Mouse (Mus musculus): ENCODE measurements around the gene Uggt1. TPM values are rescaled to one million over a fixed set of nuclear protein-coding genes. Genes with fewer than 3 reads are reported as not detected.

Uggt1 gene
- total RNA-seq, 2 experiments from 2014 or later, result 37.1 to 39.0 TPM

DNA sequence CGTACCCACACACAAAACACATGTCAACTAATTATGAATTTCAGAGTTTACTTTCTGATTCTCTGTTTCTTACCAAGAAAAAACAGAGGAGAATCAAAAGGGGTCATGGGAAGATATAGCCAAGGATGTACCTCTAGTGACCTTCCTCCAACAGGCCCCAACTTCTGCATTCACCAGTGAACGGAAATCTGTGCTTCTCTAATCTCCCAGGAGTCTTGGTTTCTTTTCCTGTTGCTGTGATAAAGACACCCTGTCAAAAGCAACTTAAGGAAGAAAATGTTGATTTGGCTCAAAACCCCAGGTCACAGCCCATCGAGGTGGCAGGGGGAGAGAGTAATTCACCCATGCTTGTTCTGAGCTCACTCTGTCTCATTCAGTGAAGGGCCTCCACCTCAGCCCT lies 110.9 kb downstream of the Uggt1 start:
- H3K4me3 ChIP-seq, result no peak overlapping the region
- DNase-seq (ENCODE audit: low spot score in 2 of 2), result no peak
- no peak for TF ChIP-seq CTCF (conservative IDR thresholded peaks at IDR 0.05)
- H3K27ac ChIP-seq, result 0 out of 2 replicates have a peak overlapping the region, but pooled peaks have one; percentile 10

DNA sequence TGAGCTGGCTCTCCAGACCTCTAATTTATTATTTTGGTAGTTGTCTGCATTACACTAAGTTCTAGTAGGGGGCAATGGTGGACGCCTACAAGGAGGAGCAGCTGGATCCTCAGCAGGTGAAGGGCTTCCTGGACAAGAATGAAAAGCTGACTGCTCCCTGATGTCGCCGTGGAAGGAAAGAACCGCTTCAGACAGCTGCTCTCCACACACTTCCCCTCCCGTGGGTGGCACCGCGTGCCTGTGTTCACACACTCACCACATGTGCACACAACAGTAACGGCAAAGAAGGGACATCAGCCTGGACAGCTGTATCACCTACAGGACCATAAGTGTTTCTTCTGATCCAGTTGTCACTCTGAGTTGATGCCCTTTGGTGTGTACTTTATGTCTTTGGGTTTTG lies 111.5 kb downstream of the Uggt1 start:
- no peak for DNase-seq (ENCODE audit: low spot score in 2 of 2)
- Histone ChIP-seq H3K4me3 (no peak overlapping the region), H3K27ac (no peak overlapping the region)
- no peak for TF ChIP-seq CTCF (conservative IDR thresholded peaks at IDR 0.05)

DNA sequence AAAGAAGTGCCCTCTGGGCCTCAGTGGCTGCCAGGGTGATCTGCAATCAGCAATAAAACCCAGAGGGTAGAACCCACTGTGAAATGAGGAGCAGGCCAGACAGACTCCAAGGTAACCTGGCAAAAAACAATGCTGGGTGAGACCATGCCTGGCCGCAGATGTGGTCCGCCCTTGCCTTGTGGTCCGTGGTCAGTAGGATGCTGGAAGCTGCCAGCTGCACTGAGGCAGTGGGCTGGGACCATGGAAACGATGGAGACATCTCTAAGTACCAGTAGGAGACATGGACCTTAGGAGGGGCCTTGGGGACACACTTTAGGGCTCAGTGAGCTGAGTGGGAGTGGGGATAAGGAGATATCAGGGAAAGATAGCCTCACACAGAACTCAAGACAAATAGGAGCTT lies 112.3 kb downstream of the Uggt1 start:
- no peak for DNase-seq (ENCODE audit: low spot score in 2 of 2)
- TF ChIP-seq CTCF (conservative IDR thresholded peaks at IDR 0.05), result no peak
- Histone ChIP-seq H3K27ac (no peak overlapping the region), H3K4me3 (no peak overlapping the region)

DNA sequence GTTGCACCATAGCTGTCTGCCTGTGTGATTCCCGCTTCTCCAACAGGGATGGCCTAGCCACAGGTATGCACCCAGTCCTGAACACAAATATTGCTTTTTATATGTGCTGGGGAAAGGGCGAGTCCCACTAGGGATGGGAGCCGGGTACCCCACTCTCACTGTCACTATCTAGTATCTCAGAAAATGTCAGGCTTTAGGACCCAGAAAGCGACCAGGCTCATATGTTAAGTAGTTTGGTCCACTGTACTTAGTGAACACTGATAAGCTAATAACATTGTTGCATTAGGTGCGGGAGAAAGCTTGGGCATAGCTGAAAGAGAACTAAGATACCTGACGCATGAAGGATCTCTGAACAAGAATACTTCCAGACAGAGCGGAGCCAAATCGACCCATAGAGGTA lies 112.8 kb downstream of the Uggt1 start:
- no peak for DNase-seq (ENCODE audit: low spot score in 2 of 2)
- TF ChIP-seq CTCF (conservative IDR thresholded peaks at IDR 0.05), result no peak
- Histone ChIP-seq H3K4me3 (no peak overlapping the region), H3K27ac (no peak overlapping the region)

DNA sequence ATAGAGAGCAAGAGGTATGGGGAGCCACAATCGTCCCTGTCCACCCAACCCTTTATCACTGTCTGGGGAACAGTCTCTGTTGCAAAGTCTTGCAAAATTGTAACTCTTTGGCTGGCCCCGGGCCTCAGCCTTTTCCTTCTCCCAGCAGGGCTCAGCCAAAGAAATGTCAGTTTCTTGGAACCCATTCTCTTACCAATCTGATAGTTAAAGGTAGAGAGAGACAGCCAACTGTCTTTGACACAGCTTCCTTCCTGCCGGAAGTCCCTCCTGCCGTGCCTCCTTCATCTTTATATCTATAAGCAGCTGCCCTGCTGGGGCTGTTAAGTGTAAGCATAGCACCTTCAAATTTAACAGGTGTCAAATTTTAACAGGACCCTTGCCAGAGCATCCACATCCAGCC lies 113.4 kb downstream of the Uggt1 start:
- DNase-seq (ENCODE audit: low spot score in 2 of 2), result no peak
- no peak overlapping the region for H3K27ac ChIP-seq
- H3K4me3 ChIP-seq, result no peak overlapping the region
- TF ChIP-seq CTCF (conservative IDR thresholded peaks at IDR 0.05), result no peak

DNA sequence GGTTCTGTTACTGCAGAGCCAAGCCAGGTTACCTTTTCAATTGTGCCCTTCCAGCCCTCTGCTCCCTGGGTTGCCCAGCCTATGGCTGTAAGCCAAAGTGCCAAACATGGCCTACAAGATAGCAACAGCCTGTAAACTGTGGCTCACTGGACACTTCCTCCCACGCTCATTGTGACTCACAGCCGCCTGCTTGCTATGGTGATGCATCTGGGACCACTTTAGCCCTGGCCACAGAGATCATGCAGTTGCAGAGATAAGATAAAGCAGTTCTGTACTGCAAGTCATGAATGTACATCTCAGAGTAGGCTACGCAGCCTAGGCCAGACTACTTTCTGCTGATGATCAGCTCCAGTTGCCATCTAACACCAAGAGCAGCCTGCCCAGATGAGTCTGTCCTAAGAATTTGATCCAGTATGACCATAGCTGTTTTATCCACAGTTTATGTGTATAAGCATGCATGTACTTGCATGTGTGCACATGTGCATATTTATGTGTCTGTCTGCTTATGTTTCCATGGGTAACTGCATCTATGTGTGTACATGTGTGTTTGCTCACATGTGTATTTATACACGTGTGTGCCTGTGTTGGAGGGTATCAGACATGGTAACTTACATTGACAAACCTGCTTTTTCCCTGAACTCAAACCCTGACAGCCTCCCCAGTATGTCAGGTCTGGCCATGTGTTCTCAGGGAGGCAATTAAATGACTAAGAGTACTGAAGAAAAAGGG lies 114.0 kb downstream of the Uggt1 start:
- no peak overlapping the region for H3K4me3 ChIP-seq
- TF ChIP-seq CTCF (conservative IDR thresholded peaks at IDR 0.05), result no peak
- DNase-seq (ENCODE audit: low spot score in 2 of 2), result no peak
- H3K27ac ChIP-seq, result no peak overlapping the region

DNA sequence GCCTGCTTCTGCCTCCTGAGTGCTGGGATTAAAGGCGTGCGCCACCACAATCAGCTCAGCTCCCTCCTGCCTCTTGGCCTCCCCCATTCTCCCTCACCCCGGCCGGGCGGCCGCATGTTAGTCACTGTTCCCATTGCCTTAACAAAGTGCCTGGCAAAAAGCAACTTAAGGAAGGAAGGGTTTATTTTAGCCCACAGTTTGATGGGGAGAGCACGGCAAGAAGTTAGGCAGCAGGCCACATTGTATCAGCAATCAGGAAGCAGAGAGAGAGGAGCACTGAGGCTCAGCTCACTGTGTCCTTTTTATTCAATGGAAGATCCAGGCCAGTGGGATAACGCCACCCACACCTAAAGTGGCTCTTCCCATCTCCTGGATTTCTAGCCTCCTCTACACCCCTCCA lies 114.6 kb downstream of the Uggt1 start:
- no peak for DNase-seq (ENCODE audit: low spot score in 2 of 2)
- no peak for TF ChIP-seq CTCF (conservative IDR thresholded peaks at IDR 0.05)

DNA sequence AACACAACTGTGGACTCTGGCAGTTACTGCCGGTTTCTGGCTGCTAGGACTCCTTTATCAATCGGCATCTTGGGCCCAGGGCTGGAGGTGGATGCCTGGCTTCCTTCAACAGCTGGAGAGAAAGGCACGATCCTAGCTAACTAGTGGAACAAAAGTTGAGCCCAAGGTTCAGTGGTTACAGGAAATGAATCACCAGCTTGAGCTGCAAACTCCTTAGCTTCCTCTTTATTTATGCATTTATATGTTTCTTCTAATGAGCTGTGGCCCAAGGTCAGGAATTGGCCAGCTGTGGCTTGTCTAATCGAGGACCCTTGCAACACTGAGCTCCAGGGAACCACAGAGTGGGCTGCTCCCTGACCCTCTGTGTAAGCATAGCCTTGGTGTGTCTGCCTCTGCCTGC lies 115.4 kb downstream of the Uggt1 start:
- no peak for TF ChIP-seq CTCF (conservative IDR thresholded peaks at IDR 0.05)
- DNase-seq (ENCODE audit: low spot score in 2 of 2), result no peak
- Histone ChIP-seq H3K27ac (no peak overlapping the region), H3K4me3 (no peak overlapping the region)

More for the DNA sequence above, 114.6 kb downstream of the Uggt1 start:
- Histone ChIP-seq H3K4me3 (no peak overlapping the region), H3K27ac (no peak overlapping the region)

DNA sequence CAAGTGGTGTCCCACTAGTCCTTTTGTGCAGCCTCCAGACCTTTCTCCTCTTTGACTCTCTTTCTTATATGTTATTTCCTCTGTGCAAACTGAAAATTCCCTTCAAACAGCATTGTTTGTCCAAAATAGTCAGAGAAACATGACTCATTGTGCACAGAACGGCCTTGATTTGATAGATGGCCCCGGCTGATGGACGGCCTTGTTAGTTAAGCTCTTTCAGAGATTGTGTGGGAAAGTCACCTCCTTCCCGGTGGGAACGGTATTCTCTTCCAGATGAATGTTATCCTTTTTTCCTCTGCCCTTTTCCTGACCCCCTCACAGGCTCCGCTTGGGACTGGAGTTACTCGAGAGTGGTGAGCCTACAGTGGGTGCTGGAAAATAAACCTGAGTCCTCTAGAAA lies 119.4 kb downstream of the Uggt1 start:
- no peak for DNase-seq (ENCODE audit: low spot score in 2 of 2)
- TF ChIP-seq CTCF (conservative IDR thresholded peaks at IDR 0.05), result no peak
- Histone ChIP-seq H3K27ac (no peak overlapping the region), H3K4me3 (no peak overlapping the region)

DNA sequence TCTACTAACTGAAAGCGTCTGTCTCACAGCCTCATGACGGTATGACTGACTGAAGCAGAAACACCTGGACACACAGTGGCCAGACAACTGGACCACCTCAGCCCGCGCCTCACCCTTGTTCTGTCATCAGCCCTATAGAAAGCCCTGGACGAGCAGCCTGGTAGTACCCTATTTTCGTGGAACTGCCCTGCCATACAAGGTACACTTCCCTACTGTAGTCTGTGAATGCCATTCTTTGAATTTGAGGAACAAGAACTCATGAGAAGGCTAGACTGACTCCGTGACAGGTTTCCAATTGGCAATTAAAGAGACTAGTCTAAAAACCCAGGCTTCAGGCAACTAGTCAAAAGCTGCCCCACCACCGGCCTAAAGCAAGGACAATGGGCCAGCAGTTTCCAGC lies 123.3 kb downstream of the Uggt1 start:
- no peak overlapping the region for H3K4me3 ChIP-seq
- no peak overlapping the region for H3K27ac ChIP-seq
- TF ChIP-seq CTCF (conservative IDR thresholded peaks at IDR 0.05), result no peak
- no peak for DNase-seq (ENCODE audit: low spot score in 2 of 2)

DNA sequence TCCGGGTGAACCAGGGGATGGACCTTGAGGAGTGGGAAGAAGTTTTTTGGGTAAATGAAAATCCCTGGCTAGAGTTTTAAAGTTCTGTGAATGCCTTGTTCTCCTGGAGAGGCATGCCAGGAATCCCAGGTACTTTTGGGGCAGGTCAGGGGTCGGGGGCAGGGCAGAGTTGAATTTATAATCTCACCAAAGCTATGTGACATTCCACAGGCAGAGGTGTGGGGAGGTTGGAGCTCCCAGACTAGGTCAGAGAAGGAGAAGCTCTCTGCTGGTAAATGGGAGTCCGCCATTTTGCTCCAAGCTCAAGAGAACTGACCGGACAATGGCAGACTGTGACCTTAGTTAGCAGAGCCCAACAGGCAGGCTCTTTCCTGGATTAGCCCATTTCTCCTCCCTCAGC lies 125.1 kb downstream of the Uggt1 start:
- no peak overlapping the region for H3K27ac ChIP-seq
- no peak overlapping the region for H3K4me3 ChIP-seq
- no peak for TF ChIP-seq CTCF (conservative IDR thresholded peaks at IDR 0.05)

DNA sequence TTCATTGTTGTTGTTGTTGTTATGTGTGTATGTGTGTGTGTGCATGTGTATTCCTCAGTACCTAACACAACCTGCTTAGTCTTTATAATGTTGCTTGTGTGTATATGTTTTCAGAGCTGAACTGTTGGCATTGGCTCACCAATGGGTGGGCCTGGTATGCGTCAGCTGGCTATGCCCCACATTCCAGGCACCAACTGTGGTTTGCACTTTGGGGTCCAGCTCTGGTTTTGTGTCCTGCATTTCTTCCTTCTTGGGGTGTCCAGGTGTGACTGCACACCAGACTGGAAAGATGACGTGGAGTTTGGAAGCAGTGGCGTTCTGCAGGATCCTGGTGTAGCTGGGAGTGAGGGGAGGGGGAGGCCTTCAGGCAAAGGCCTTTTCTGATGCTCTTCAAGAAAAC lies 125.6 kb downstream of the Uggt1 start:
- no peak for TF ChIP-seq CTCF (conservative IDR thresholded peaks at IDR 0.05)
- no peak overlapping the region for H3K27ac ChIP-seq
- DNase-seq (ENCODE audit: low spot score in 2 of 2), result no peak
- H3K4me3 ChIP-seq, result no peak overlapping the region

More for the DNA sequence above, 125.1 kb downstream of the Uggt1 start:
- no peak for DNase-seq (ENCODE audit: low spot score in 2 of 2)

DNA sequence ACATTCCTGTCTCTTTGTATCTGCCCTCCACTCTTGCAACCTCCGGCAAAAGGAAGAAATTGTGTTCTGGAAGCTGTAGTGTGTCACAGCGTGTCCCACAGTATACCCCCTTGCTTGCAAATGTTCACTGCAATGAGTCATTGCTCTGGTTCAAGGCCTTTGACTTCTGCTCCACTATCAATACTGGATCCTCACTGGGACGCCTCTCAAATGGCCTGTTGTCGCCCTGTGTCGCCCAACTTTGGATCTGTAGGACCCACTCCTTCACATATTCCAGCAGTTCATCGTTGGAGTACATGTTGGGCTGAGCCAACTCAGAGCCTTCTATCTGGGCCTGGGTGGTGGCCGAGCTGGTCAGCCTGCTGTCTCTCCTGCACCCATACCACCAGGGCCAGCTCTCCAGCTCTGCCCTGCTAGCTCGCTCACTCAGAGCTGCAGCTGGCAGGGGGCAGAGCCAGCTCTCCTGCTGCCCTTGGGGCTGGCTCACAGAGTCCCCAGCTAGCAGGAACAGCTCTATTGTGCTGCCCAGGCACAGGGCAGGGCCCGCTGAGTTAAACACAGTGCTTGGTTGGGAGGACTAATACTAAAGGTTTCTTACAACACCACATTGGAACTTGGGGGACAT lies 126.3 kb downstream of the Uggt1 start:
- no peak for DNase-seq (ENCODE audit: low spot score in 2 of 2)
- no peak overlapping the region for H3K4me3 ChIP-seq
- no peak for TF ChIP-seq CTCF (conservative IDR thresholded peaks at IDR 0.05)
- H3K27ac ChIP-seq, result no peak overlapping the region

DNA sequence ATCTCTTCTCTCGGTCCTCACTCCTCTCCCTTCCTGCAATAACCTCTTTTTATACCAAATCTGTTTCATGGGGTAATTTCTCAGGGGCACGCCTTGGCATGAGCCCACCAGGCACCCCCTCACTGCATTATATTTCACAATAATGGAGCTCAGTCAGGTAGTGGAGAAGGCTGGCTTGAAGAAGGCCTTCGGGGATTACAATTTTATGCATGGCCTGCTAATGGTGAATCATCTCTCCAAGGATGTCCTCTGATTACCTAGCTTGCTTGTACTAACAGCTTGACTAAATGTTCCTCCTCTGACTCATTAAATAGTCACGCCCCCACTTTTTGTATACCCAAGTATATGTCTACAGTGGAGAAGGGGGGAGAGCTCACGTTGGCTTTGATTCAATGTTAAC lies 128.0 kb downstream of the Uggt1 start:
- TF ChIP-seq CTCF (conservative IDR thresholded peaks at IDR 0.05), result no peak
- no peak overlapping the region for H3K27ac ChIP-seq
- DNase-seq (ENCODE audit: low spot score in 2 of 2), result no peak
- no peak overlapping the region for H3K4me3 ChIP-seq

All from layer of hippocampus, adult 2 months (tissue).